In the genomic region with DNA sequence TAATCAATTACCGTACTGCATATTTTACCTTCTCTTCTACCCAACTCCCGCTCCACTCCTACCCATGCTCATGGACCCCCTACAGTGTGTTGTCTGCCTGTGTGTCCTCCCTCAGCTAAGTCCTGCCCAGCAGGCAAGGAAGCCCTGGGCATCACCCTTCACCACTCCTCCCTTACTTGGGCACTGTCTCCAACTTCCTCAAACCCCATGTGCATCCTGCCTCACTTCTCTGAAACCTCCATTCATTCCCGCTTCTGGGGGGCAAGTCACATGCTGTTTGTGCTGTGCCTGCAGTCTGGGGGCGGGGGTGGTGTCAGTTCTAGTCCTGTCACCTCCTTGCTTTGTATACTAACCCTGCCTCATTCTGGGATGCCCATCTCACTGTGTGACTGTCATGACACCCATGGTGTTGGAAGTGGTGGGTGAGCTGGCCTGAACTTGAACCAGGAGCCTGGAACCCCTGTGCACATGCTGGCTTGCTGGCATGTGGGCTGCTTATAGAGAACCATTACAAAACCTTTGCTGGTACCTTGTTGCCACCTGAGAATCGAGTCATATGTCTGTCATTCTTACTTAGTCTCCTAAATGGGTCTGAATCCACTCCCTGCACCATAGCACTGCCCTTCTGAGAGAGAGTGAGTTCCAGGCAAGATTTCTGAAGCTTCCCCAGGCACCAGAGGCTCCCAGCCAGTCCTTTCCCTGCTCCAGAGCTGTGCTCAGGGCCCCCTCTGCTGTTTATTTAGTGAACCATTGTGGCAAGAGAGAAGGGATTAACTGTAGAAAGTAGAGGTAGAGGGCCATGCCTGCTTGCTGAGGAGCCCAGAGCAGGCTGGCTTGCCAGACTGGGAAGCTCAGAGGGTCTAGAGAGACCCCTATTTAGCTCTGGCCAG, we compare ENCODE assay signal across 8 mouse cellular contexts. TPM values are rescaled to one million over a fixed set of nuclear protein-coding genes. Genes with fewer than 3 reads are reported as not detected.
A peak's percentile ranks its signal among the peaks of the same experiment; 100 is the strongest.
DNase-seq lines count a peak whose midpoint lies in the region; ATAC-seq and TF ChIP-seq lines count a peak whose summit lies in the region.

No protein-coding gene starts in this region.

- H3K9me3 ChIP-seq in neural tube, embryonic 11.5 days (ENCODE audit: control insufficient read depth, low read length), result no peaks in the 10 kb centered on the region
- no peaks in the 10 kb centered on the region for H3K9me3 ChIP-seq in heart, embryonic 16.5 days (replicated peaks; ENCODE audit: control insufficient read depth, low read length)
- no peaks in the 10 kb centered on the region for H3K9me3 ChIP-seq in lung, postnatal 0 days (ENCODE audit: low read length)

- H3K36me3 ChIP-seq in neural tube, embryonic 11.5 days (ENCODE audit: control insufficient read depth, insufficient read depth, low read length), result no peaks in the 10 kb centered on the region
- no peaks in the 10 kb centered on the region for H3K36me3 ChIP-seq in heart, embryonic 16.5 days (ENCODE audit: control insufficient read depth, insufficient read depth)
- H3K36me3 ChIP-seq in lung, postnatal 0 days (ENCODE audit: insufficient read depth, low read length), result no peaks in the 10 kb centered on the region

- TF ChIP-seq POLR2A in cortical plate, adult 2 months (IDR thresholded peaks at IDR 0.05; ENCODE audit: extremely low read depth, insufficient read depth, low read length), result no peak

- no peak; the same call in 1 of the 2 replicates for TF ChIP-seq EP300 in lung, postnatal 0 days (IDR thresholded peaks at IDR 0.05)

- no peak for ATAC-seq in neural tube, embryonic 11.5 days (ENCODE audit: insufficient read depth, low FRiP score, low TSS enrichment)
- ATAC-seq in heart, embryonic 16.5 days (replicated peaks; ENCODE audit: extremely low read depth, insufficient read depth, low FRiP score), result no peak
- ATAC-seq in lung, postnatal 0 days, result peak; percentile 13
- no peak for ATAC-seq in inflammation-experienced regulatory T-cells, adult 6 months
- no peak for ATAC-seq in CD4-positive, CD25-positive, alpha-beta regulatory T cell, adult 4 months

- H3K4me1 ChIP-seq in neural tube, embryonic 11.5 days (ENCODE audit: control insufficient read depth, insufficient read depth, low read length), result peaks cover 5% of the 10 kb centered on the region; the same call in 1 of the 2 replicates
- H3K4me1 ChIP-seq in cortical plate, adult 2 months (ENCODE audit: control insufficient read depth, insufficient read depth, low read length), result no peaks in the 10 kb centered on the region
- H3K4me1 ChIP-seq in heart, embryonic 16.5 days (ENCODE audit: control insufficient read depth, insufficient read depth, low read length), result peaks cover 41% of the 10 kb centered on the region
- H3K4me1 ChIP-seq in lung, postnatal 0 days (ENCODE audit: insufficient read depth, low read depth, low read length), result peaks cover 29% of the 10 kb centered on the region

- H3K27ac ChIP-seq in neural tube, embryonic 11.5 days (ENCODE audit: low read depth, low read length), result no peak overlapping the region; the same call in 1 of the 2 replicates
- H3K27ac ChIP-seq in cortical plate, adult 2 months (ENCODE audit: insufficient read depth, low read length), result no peak overlapping the region
- H3K27ac ChIP-seq in heart, embryonic 16.5 days (ENCODE audit: low read length), result peak overlapping the region; percentile 41
- peak overlapping the region; percentile 54 for H3K27ac ChIP-seq in lung, postnatal 0 days (ENCODE audit: low read length)

- 70% methylated on average over 5 of the region's 5 CpGs for WGBS in neural tube, embryonic 11.5 days
- WGBS in heart, embryonic 16.5 days, result 63% methylated on average over 5 of the region's 5 CpGs
- WGBS in lung, postnatal 0 days, result 72% methylated on average over 5 of the region's 5 CpGs

- H3K27me3 ChIP-seq in neural tube, embryonic 11.5 days (ENCODE audit: control insufficient read depth, insufficient read depth, low read length), result no peaks in the 10 kb centered on the region
- H3K27me3 ChIP-seq in heart, embryonic 16.5 days (ENCODE audit: control insufficient read depth, insufficient read depth, low read length), result no peaks in the 10 kb centered on the region
- no peaks in the 10 kb centered on the region for H3K27me3 ChIP-seq in lung, postnatal 0 days (replicated peaks; ENCODE audit: insufficient read depth, low read length)

- DNase-seq in neural tube, embryonic 11.5 days (ENCODE audit: low spot score), result peak; percentile 40
- DNase-seq in neural tube, embryonic 10.5 days (ENCODE audit: extremely low spot score, low spot score), result no peak
- DNase-seq in layer of hippocampus, adult 18-20 months (ENCODE audit: low spot score in 2 of 2), result peak; percentile 61 to 75
- peak; percentile 79 for DNase-seq in lung, postnatal 0 days (ENCODE audit: low spot score)

- H3K4me3 ChIP-seq in neural tube, embryonic 11.5 days (ENCODE audit: low read depth, low read length), result no peak overlapping the region
- no peak overlapping the region for H3K4me3 ChIP-seq in cortical plate, adult 2 months (ENCODE audit: insufficient read depth, low read length)
- no peak overlapping the region for H3K4me3 ChIP-seq in heart, embryonic 16.5 days (ENCODE audit: low read length)
- H3K4me3 ChIP-seq in lung, postnatal 0 days (ENCODE audit: low read depth, low read length), result no peak overlapping the region

- H3K4me2 ChIP-seq in neural tube, embryonic 11.5 days (ENCODE audit: low read depth), result no peak overlapping the region
- no peak overlapping the region for H3K4me2 ChIP-seq in heart, embryonic 16.5 days (ENCODE audit: low read depth, low read length)
- H3K4me2 ChIP-seq in lung, postnatal 0 days (replicated peaks; ENCODE audit: low read depth, low read length), result no peak overlapping the region

- no peak overlapping the region; the same call in 1 of the 2 replicates for H3K9ac ChIP-seq in neural tube, embryonic 11.5 days (ENCODE audit: low read length)
- H3K9ac ChIP-seq in heart, embryonic 16.5 days (ENCODE audit: low read length), result 0 out of 2 replicates have a peak overlapping the region, but pooled peaks have one; percentile 0
- no peak overlapping the region for H3K9ac ChIP-seq in lung, postnatal 0 days (replicated peaks; ENCODE audit: low read depth)

- peak; percentile 61 for TF ChIP-seq CTCF in cortical plate, adult 2 months (IDR thresholded peaks at IDR 0.05; ENCODE audit: extremely low read depth, insufficient read depth, low read length)
- TF ChIP-seq CTCF in lung, postnatal 0 days (IDR thresholded peaks at IDR 0.05), result peak; percentile 72

RNA-seq across cellular contexts. Expression of gene Fads3, which starts 18.7 kb away (rescaled TPM):
- polyA plus RNA-seq in neural tube, embryonic 11.5 days (2014; fragmentation: Nextera tagmentation; extraction: Ambion mirVana), result 6.1 and 6.2 TPM in 2 replicates
- 44.5 and 44.6 TPM in 2 replicates for polyA plus RNA-seq in cortical plate, adult 2 months (2012; rRNA removed)
- polyA plus RNA-seq in heart, embryonic 16.5 days (2015; fragmentation: Nextera tagmentation; extraction: Ambion mirVana), result 31.5 and 46.1 TPM in 2 replicates
- 10 to 100 TPM; 22.9 to 25.2 TPM for total RNA-seq in layer of hippocampus, adult 18-20 months (2021)
- 79.6 and 96.1 TPM in 2 replicates for polyA plus RNA-seq in lung, postnatal 0 days (2015; fragmentation: Nextera tagmentation; extraction: Ambion mirVana)
- polyA plus RNA-seq in inflammation-experienced regulatory T-cells, adult 6 months (2017; shearing (Covaris generic)), result not detected
- polyA plus RNA-seq in CD4-positive, CD25-positive, alpha-beta regulatory T cell, adult 4 months (2017; shearing (Covaris generic)), result not detected

RNA-seq across cellular contexts. Expression of gene Rab3il1, which starts 21.2 kb away (rescaled TPM):
- polyA plus RNA-seq in neural tube, embryonic 11.5 days (2014; fragmentation: Nextera tagmentation; extraction: Ambion mirVana), result 42.6 and 43.0 TPM in 2 replicates
- 12.9 and 13.6 TPM in 2 replicates for polyA plus RNA-seq in cortical plate, adult 2 months (2012; rRNA removed)
- polyA plus RNA-seq in heart, embryonic 16.5 days (2015; fragmentation: Nextera tagmentation; extraction: Ambion mirVana), result 22.1 and 24.0 TPM in 2 replicates
- total RNA-seq in layer of hippocampus, adult 18-20 months (2021), result 10 to 100 TPM in 1 of 2 experiments, 1 to 10 TPM in 1; 9.3 to 10.1 TPM
- polyA plus RNA-seq in lung, postnatal 0 days (2015; fragmentation: Nextera tagmentation; extraction: Ambion mirVana), result 23.8 and 25.9 TPM in 2 replicates
- polyA plus RNA-seq in inflammation-experienced regulatory T-cells, adult 6 months (2017; shearing (Covaris generic)), result not detected
- not detected for polyA plus RNA-seq in CD4-positive, CD25-positive, alpha-beta regulatory T cell, adult 4 months (2017; shearing (Covaris generic))

RNA-seq across cellular contexts. Expression of gene Best1, which starts 21.2 kb away (rescaled TPM):
- polyA plus RNA-seq in neural tube, embryonic 11.5 days (2014; fragmentation: Nextera tagmentation; extraction: Ambion mirVana), result 1.0 and 1.5 TPM in 2 replicates
- polyA plus RNA-seq in cortical plate, adult 2 months (2012; rRNA removed), result 0.98 and 1.1 TPM in 2 replicates
- polyA plus RNA-seq in heart, embryonic 16.5 days (2015; fragmentation: Nextera tagmentation; extraction: Ambion mirVana), result 0.28 and 0.30 TPM in 2 replicates
- 1 to 10 TPM; 1.2 to 1.7 TPM for total RNA-seq in layer of hippocampus, adult 18-20 months (2021)
- polyA plus RNA-seq in lung, postnatal 0 days (2015; fragmentation: Nextera tagmentation; extraction: Ambion mirVana), result 2.0 and 2.3 TPM in 2 replicates
- under 1 TPM in 1 of 3 experiments, not detected in 2; 0.21 TPM for polyA plus RNA-seq in inflammation-experienced regulatory T-cells, adult 6 months (2017; shearing (Covaris generic))
- polyA plus RNA-seq in CD4-positive, CD25-positive, alpha-beta regulatory T cell, adult 4 months (2017; shearing (Covaris generic)), result under 1 TPM; 0.29 to 0.31 TPM

RNA-seq across cellular contexts. Expression of gene Fth1, which starts 42.3 kb away (rescaled TPM):
- 1,187 and 1,207 TPM in 2 replicates for polyA plus RNA-seq in neural tube, embryonic 11.5 days (2014; fragmentation: Nextera tagmentation; extraction: Ambion mirVana)
- polyA plus RNA-seq in cortical plate, adult 2 months (2012; rRNA removed), result 5,395 and 6,156 TPM in 2 replicates
- 1,934 and 2,252 TPM in 2 replicates for polyA plus RNA-seq in heart, embryonic 16.5 days (2015; fragmentation: Nextera tagmentation; extraction: Ambion mirVana)
- total RNA-seq in layer of hippocampus, adult 18-20 months (2021), result 1,000 to 10,000 TPM; 3,571 to 3,745 TPM
- polyA plus RNA-seq in lung, postnatal 0 days (2015; fragmentation: Nextera tagmentation; extraction: Ambion mirVana), result 3,752 and 3,783 TPM in 2 replicates
- 1,000 to 10,000 TPM; 1,678 to 2,599 (median 2,226) TPM for polyA plus RNA-seq in inflammation-experienced regulatory T-cells, adult 6 months (2017; shearing (Covaris generic))
- polyA plus RNA-seq in CD4-positive, CD25-positive, alpha-beta regulatory T cell, adult 4 months (2017; shearing (Covaris generic)), result 1,000 to 10,000 TPM; 2,170 to 2,387 TPM

Comparison
In these comparisons a context has a peak if more than half of its experiments do, and no peak if none do; other contexts are left out.
1. H3K27ac ChIP-seq: peak in heart, embryonic 16.5 days (single experiment) and lung, postnatal 0 days (single experiment); none in neural tube, embryonic 11.5 days (single experiment) and cortical plate, adult 2 months (single experiment).
2. RNA of gene Rab3il1, which starts 21.2 kb away (polyA plus RNA-seq): 42.6 to 43.0 TPM in neural tube, embryonic 11.5 days, 22.1 to 24.0 TPM in heart, embryonic 16.5 days, 23.8 to 25.9 TPM in lung, postnatal 0 days and 12.9 to 13.6 TPM in cortical plate, adult 2 months; not detected in inflammation-experienced regulatory T-cells, adult 6 months and not detected in CD4-positive, CD25-positive, alpha-beta regulatory T cell, adult 4 months; every median in the first group is over 10 times any median in the second.